Mouse (Mus musculus) layer of hippocampus, postnatal 25 days (tissue): ENCODE data around the gene D130040H23Rik. TPM values are rescaled to one million over a fixed set of nuclear protein-coding genes. Genes with fewer than 3 reads are reported as not detected.
"Not testable (repeated sequence)": the region's sequence is repeated elsewhere in the genome, so short reads cannot be mapped to it uniquely, and the experiment has no call there.

Experiments used
- DNase-seq, 2 experiments: peaks; one replicate each; pipeline ENCODE4 v3.0.0; 2022; ENCODE audit warnings: mixed read lengths in 2 of 2, low spot score in 1 of 2; ENCODE audit errors: extremely low spot score in 1 of 2
- total RNA-seq, 2 experiments: library from RNA; stranded (reverse); gene quantifications; 2 replicates each; pipeline ENCODE4 v1.2.3; 2021

D130040H23Rik gene
- 10 to 100 TPM; 17.3 to 23.5 TPM for total RNA-seq

DNA sequence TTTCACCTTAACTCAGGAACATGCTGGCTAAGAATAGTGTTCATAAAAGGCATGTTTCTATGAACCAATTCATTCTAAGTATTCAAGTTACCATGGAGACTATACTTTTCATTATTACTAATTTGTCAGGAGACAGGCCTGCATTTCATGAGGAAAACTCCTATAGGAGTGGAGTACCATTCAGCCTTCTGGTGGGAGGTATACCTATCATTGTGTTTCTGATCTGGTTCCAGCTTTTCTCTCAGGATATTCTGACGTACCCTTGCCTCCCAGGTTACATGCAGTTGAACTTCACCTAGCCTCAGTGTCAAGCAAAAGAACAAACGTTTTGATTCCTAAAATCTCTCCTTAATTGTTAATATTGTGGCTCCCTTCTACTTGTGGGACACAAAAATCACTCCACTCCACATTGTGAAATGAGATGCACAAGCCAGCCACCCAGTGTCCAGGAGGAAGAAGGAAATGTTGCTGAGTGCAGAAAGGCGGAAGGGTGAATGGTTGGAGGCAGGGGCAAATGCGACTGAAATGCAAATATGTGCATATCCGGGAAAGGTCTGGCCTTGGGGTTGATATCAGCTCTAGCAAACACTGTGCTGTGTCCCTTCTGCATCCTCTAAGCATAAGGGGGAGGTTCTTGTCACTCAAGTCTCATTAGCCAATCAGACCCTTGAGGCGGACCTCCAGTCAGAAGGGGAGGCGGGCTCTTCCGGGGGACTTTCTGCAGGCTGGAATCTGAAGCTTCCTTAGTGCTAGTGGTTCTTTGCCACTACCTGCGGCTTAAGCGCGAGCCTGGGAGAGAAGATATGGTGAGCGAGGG is at the start of gene D130040H23Rik:
TSS of gene D130040H23Rik (plus strand) at position 695 of the 817 bp plus-strand sequence.
- DNase-seq, result peak; percentile 51 to 56

DNA sequence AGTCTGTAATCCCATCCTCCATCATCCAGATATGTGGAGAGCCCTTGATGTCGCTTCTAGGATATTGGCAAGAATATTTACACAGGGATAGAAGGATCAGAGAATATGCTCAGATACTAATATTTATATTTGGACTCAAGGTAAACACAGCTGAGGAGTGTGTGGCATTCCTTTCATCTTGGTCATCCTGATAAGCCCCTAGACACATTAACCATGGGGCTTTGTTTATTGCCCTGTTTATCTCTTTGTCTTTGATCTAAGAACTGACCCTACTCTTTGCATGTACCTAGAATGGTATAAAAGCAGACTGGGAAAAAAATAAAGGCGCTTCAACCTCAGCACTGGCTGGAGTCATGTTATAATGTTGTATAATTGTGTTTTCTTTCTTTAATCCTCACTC is 28.3 kb upstream of the D130040H23Rik start:
- DNase-seq, result no peak

DNA sequence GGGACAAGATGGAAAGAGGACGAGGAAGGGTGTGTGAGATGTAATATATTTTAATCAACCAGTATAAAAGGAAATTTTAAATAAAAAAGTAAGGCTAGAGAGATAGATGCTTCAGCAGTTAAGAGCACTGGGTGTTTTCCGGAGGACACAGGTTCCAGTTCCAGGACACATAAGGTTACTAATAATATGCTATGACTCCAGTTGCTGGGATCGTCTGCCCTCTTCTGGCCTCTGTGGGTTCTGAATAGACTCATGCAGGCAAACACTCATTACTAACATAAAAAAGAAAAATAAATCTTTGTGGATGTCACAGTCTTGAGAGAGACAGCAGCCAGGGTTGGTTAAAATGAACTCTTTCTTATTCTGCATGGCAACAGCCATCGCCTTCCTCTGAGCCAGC is 2.4 kb upstream of the D130040H23Rik start:
- DNase-seq, result peak in 1 of 2 experiments; percentile 4

DNA sequence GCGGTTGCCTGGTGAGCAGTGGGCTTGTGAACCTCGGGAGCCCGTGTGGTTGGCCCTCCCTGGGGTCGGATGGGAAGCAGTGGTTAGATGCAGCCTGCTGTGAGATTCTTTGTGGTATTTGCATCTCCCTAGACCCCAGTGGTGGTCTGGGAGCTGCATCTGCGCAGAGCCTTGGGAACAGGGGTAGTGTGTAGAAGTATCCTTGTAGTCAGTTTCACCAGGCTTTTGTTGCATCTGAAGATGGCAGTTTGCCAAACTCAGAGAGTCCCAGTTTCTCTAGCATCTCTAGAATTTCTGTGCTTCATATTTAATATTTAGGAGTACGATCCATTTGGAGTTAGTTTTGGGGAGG is 299 bp downstream of the D130040H23Rik start:
- DNase-seq, result no peak

DNA sequence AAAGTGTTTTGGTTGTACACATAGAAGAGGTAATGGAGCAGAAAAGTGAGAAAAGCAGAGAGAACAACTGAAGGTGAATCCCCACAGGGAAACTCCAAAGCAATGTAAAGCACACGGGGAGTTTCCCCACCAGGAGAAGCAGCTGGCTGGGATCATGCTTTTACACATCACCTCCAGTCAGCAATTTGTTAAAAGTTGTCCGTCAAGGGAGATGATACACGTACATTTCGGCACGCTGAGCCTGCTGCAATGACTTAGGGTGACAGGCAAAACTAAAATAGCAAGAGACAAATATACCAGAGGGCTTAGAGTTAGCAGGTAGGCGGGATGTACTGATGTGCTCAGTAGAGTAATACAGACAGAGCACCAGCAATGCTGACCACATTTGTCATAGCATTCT is 1.6 kb downstream of the D130040H23Rik start:
- DNase-seq, result no peak

DNA sequence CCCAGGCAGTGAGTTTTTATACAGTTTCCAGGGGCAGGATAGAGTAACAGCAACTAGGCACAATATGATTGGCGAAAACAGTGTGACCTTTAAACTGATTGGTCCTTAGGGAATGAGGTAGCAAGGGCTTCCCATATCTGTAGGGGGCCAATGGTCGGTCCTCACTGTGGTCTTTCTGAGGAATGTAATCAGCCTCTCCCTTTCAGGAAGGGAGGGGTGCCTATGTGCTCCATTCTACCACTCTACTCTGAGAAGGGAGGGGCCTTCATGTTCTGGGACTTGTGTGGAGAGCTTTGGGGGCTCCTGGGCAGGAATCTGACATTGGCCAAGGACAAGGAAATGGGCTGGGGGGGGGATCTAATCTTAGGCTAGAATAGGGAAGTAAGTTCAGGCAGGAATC is 53.9 kb downstream of the D130040H23Rik start:
- no peak for DNase-seq

- DNase-seq, result peak; percentile 83 to 99
These were observed 57.7 kb downstream of the D130040H23Rik start for GRCm38 (mm10) chr8:69328301-69329288.

DNA sequence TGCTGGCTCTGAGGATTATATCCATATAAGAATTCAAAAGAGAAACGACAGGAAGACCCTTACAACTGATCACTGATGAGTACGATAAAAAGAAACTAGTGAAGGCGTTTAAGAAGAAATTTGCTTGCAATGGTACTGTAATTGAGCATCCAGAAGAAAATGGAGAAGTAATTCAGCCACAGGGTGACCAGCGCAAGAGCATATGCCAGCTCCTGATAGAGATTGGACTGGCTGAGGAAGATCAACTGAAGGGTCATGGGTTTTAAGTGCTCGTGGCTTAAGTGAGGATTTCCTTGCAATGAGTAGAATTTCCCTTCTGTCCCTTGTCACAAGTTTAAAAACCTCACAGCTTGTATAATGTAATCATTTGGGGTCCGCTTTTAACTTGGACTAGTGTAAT is 58.4 kb downstream of the D130040H23Rik start:
- not testable (repeated sequence) for DNase-seq

Other genes with a start within 250 kb of the D130040H23Rik start
- 10 to 100 TPM; 13.1 to 13.2 TPM for gene Zfp930, start 62.0 kb upstream of the D130040H23Rik start, total RNA-seq
- gene Gm9495, start 182.5 kb downstream of the D130040H23Rik start, total RNA-seq, result under 1 TPM in 1 of 2 experiments, not detected in 1; 0.12 TPM